Mouse (Mus musculus) thymus, adult 2 months (tissue): Measurements from ENCODE around the gene Pign. TPM values are rescaled to one million over a fixed set of nuclear protein-coding genes. Genes with fewer than 3 reads are reported as not detected.

Experiments
- DNase-seq: peaks from one replicate; pipeline ENCODE4 v3.0.0; 2021
- H3K27ac ChIP-seq: fragments of 200-500 bp; 2 replicates; pipeline ENCODE4 v1.5.1; 2012; ENCODE audit warnings: low read length, control low read depth; ENCODE audit not compliant: control insufficient read depth, insufficient read depth
- H3K27me3 ChIP-seq: fragments of 200-500 bp; 2 replicates; pipeline ENCODE4 v1.6.1; 2012; ENCODE audit warnings: mild to moderate bottlenecking, low read length, moderate library complexity, mixed read lengths; ENCODE audit not compliant: control insufficient read depth, insufficient read depth
- H3K36me3 ChIP-seq: fragments of 200-500 bp; 2 replicates; pipeline ENCODE4 v1.6.1; 2012; ENCODE audit warnings: mild to moderate bottlenecking, low read length, moderate library complexity; ENCODE audit not compliant: control insufficient read depth, insufficient read depth
- H3K4me1 ChIP-seq: fragments of 200-500 bp; replicated peaks from 2 replicates; pipeline ENCODE4 v1.6.1; 2012; ENCODE audit warnings: low read length; ENCODE audit not compliant: control insufficient read depth, insufficient read depth
- H3K4me3 ChIP-seq: fragments of 200-500 bp; 2 replicates; pipeline ENCODE4 v1.5.1; 2012; ENCODE audit warnings: mild to moderate bottlenecking, low read length, control low read depth, moderate library complexity; ENCODE audit not compliant: control insufficient read depth, insufficient read depth
- CTCF ChIP-seq: fragments of 200-500 bp; IDR thresholded peaks from 2 replicates; pipeline ENCODE4 v1.5.1; 2012; ENCODE audit warnings: mild to moderate bottlenecking, control low read depth, low read length, moderate library complexity, borderline replicate concordance; ENCODE audit not compliant: control insufficient read depth, poor library complexity, insufficient read depth; ENCODE audit errors: extremely low read depth
- POLR2A ChIP-seq: fragments of 200-500 bp; IDR thresholded peaks from 2 replicates; pipeline ENCODE4 v1.6.1; 2012; ENCODE audit warnings: mild to moderate bottlenecking, low read length, control low read depth, moderate library complexity; ENCODE audit not compliant: control insufficient read depth, poor library complexity, insufficient read depth; ENCODE audit errors: extremely low read depth
- WGBS: fragments of 180-500 bp; shearing (Covaris S2); methylation state at CpG from one replicate; pipeline ENCODE4 v1.1.7; 2018; 5-methylcytosine and 5-hydroxymethylcytosine counted together
- polyA plus RNA-seq: library from polyadenylated mRNA; depleted of rRNA; stranded (reverse); fragments of >200 nt; gene quantifications from 2 replicates; pipeline ENCODE4 v1.2.3, GENCODE M21; 2012

Pign gene
- polyA plus RNA-seq, 1 experiment: 17.7 TPM

DNA sequence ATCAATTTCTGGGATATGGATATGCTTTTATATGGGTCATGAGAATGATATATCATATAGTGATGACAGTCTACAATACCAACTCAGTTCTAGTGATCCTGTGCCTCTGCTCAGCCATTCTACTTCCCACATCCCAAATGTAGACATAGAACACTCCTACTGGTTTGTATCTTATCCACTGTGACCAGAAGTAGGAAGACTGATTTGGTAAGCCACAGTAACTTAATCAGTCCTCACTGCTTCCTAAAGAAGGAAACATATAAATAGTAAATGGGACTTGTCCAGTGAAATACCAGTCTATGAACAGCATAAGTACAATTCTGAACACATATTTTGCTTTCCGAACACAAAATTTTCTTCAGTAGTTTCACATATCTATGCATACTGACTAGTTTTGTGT lies 9.5 kb downstream of the Pign start:
- Histone ChIP-seq H3K27me3 (no peaks in the 10 kb centered on the region), H3K36me3 (no peaks in the 10 kb centered on the region), H3K4me3 (no peak overlapping the region), H3K4me1 (no peaks in the 10 kb centered on the region), H3K27ac (no peak overlapping the region)
- no peak for DNase-seq
- WGBS: 97% methylated on average over 1 of the region's 1 CpGs
- TF ChIP-seq POLR2A (no peak), CTCF (no peak)

- DNase-seq: no peak
- no peak for TF ChIP-seq CTCF
- TF ChIP-seq POLR2A: no peak
- H3K4me1 ChIP-seq: no peaks in the 10 kb centered on the region
- no peak overlapping the region for H3K4me3 ChIP-seq
- H3K27ac ChIP-seq: no peak overlapping the region
- WGBS: 88% methylated on average over 1 of the region's 1 CpGs
- no peaks in the 10 kb centered on the region for H3K27me3 ChIP-seq
- H3K36me3 ChIP-seq: no peaks in the 10 kb centered on the region; the same call in 1 of the 2 replicates
Observed at GRCm38 (mm10) chr1:105650650-105651049, 12.8 kb downstream of the Pign start.

DNA sequence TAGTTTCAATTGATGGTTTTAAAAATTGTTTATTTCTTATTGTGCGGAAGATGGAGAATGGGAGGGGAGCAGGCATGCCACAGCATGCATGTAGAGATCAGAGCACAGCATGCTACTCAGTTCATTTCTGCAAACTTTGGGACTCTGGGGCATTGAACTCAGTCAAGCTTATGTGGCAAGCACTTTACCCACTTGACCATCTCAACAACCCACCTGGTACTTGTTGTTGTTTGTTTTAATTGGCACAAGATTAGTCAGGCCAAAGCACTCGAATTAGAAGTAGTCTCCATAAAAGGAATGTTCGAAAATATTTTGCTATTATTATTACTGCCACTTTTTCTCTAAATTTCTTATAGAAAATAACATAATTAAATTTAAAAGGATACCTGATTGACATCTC lies 19.4 kb downstream of the Pign start:
- Histone ChIP-seq H3K27me3 (no peaks in the 10 kb centered on the region), H3K4me1 (no peaks in the 10 kb centered on the region), H3K4me3 (no peak overlapping the region), H3K27ac (no peak overlapping the region), H3K36me3 (peaks cover 3% of the 10 kb centered on the region; the same call in 1 of the 2 replicates)
- no peak for DNase-seq
- TF ChIP-seq POLR2A: no peak
- TF ChIP-seq CTCF: no peak
- WGBS: 96% methylated on average over 3 of the region's 3 CpGs

DNA sequence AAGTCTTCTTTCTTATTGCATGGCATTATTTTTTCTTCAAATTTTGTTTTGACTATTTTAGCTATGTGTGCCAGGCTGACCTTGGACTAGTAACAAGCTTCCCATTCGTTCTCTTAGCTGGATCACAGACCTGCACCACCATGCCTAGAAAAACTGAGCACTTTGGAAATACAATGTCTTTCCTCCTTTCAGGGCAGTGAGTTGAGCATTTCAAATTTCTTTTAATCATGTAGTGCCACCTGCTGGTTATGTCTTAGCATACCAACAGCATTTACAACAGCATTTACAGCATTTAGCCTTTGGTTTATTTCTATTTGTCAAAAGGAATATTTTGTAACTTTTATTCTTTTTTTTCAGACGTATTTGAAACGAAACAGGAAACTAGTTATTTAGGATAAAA lies 33.0 kb downstream of the Pign start:
- WGBS: 46% methylated on average over 3 of the region's 3 CpGs
- H3K4me1 ChIP-seq: no peaks in the 10 kb centered on the region
- H3K27ac ChIP-seq: no peak overlapping the region
- H3K4me3 ChIP-seq: no peak overlapping the region
- H3K27me3 ChIP-seq: no peaks in the 10 kb centered on the region
- TF ChIP-seq CTCF (no peak), POLR2A (no peak)
- H3K36me3 ChIP-seq: no peaks in the 10 kb centered on the region
- DNase-seq: no peak

- WGBS: 99% methylated on average over 2 of the region's 2 CpGs
- DNase-seq: no peak
Observed at GRCm38 (mm10) chr1:105589673-105590072, 73.8 kb downstream of the Pign start.

GRCm38 (mm10) chr1:105588697-105589096 lies 74.8 kb downstream of the Pign start:
- Histone ChIP-seq H3K27ac (no peak overlapping the region), H3K4me1 (no peaks in the 10 kb centered on the region), H3K36me3 (0 out of 2 replicates have a peak, but pooled peaks cover 3% of the 10 kb centered on the region), H3K4me3 (no peak overlapping the region), H3K27me3 (no peaks in the 10 kb centered on the region)
- no peak for TF ChIP-seq POLR2A
- TF ChIP-seq CTCF: no peak
- WGBS: 96% methylated on average over 5 of the region's 5 CpGs
- DNase-seq: no peak

More at GRCm38 (mm10) chr1:105589673-105590072, 73.8 kb downstream of the Pign start:
- Histone ChIP-seq H3K27me3 (no peaks in the 10 kb centered on the region), H3K4me1 (no peaks in the 10 kb centered on the region), H3K27ac (no peak overlapping the region), H3K4me3 (no peak overlapping the region), H3K36me3 (0 out of 2 replicates have a peak, but pooled peaks cover 3% of the 10 kb centered on the region)
- TF ChIP-seq POLR2A (no peak), CTCF (no peak)

DNA sequence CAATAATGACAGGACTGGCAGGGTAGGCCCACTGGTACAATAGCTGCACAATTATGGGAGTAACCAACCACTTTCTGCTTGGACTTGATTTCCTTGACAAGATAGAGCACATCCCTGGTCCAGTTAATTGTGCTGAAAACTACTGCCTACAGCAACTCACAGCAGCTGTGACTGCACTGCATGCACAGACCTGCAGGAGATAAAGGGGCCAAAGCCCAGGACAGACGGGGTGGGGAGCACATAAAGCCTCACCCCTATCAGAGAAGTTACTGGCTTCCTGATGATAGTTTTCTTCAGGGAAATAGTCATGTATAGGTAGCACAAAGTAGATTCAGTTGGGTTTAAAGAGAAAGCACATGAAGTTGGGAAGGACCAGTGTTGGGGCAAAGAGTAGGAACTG lies 80.7 kb downstream of the Pign start:
- Histone ChIP-seq H3K27me3 (no peaks in the 10 kb centered on the region), H3K36me3 (no peaks in the 10 kb centered on the region), H3K4me3 (no peak overlapping the region), H3K4me1 (no peaks in the 10 kb centered on the region), H3K27ac (no peak overlapping the region)
- WGBS: 94% methylated on average over 1 of the region's 1 CpGs
- no peak for DNase-seq
- TF ChIP-seq CTCF (no peak), POLR2A (no peak)
